Mouse (Mus musculus) heart, embryonic 10.5 days (tissue): ENCODE results near the gene Gnl3l. TPM values are rescaled to one million over a fixed set of nuclear protein-coding genes. Genes with fewer than 3 reads are reported as not detected.

Source experiments
- DNase-seq: peaks from one replicate; pipeline ENCODE4 v3.0.0-alpha.2; 2017; ENCODE audit warnings: low spot score
- H3K27ac ChIP-seq: fragments of 300-500 bp; sonication (generic); 2 replicates; pipeline ENCODE4 v1.5.1; 2016; ENCODE audit warnings: mild to moderate bottlenecking
- H3K27me3 ChIP-seq: fragments of 300-500 bp; sonication (generic); 2 replicates; pipeline ENCODE4 v1.6.1; 2016; ENCODE audit warnings: mild to moderate bottlenecking; ENCODE audit not compliant: poor library complexity, insufficient read depth, severe bottlenecking
- H3K36me3 ChIP-seq: fragments of 300-500 bp; sonication (generic); 2 replicates; pipeline ENCODE4 v1.6.1; 2016; ENCODE audit warnings: mild to moderate bottlenecking, moderate library complexity
- H3K4me1 ChIP-seq: fragments of 300-500 bp; sonication (generic); 2 replicates; pipeline ENCODE4 v1.6.1; 2016; ENCODE audit warnings: mild to moderate bottlenecking
- H3K4me3 ChIP-seq: fragments of 300-500 bp; sonication (generic); 2 replicates; pipeline ENCODE4 v1.5.1; 2016; ENCODE audit warnings: mild to moderate bottlenecking, moderate library complexity
- H3K9me3 ChIP-seq: fragments of 300-500 bp; sonication (generic); 2 replicates; pipeline ENCODE4 v1.6.1; 2016; ENCODE audit warnings: mild to moderate bottlenecking, moderate library complexity
- whole genome bisulfite sequencing: fragments of 180-500 bp; shearing (Covaris S2); methylation state at CpG from one replicate; pipeline ENCODE4 v1.1.7; 2016; 5-methylcytosine and 5-hydroxymethylcytosine counted together
- polyA plus RNA-seq: library from polyadenylated mRNA; unstranded; fragments of >200 nt; fragmentation: Nextera tagmentation; extraction: Ambion mirVana; gene quantifications from 2 replicates; pipeline ENCODE4 v1.2.1, GENCODE M21; 2016

The Gnl3l gene
- polyA plus RNA-seq, 1 experiment from 2014 or later = 29.4 TPM

DNA sequence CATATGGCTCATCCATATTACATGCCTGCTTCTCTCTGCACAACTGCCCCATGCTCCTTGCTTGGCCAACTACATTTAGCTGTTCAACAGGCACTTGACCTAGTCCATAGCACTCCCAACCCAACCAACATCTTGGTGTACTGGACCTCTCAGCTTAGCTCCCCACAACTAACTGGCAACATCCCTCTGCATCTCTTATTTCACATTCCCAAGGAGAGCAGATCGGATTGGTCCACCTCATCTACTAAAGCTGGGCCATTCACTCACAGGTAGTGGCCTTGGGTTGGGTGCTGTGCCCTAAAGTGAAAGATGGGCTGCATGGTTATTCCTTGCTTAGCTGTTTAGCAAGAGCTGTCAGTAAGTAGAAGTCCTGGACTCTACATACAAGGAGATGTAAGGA is 62.4 kb downstream of the Gnl3l start:
- Histone ChIP-seq H3K36me3 (no peaks in the 10 kb centered on the region), H3K9me3 (no peaks in the 10 kb centered on the region), H3K4me1 (no peaks in the 10 kb centered on the region), H3K27me3 (no peaks in the 10 kb centered on the region), H3K27ac (peak overlapping the region; percentile 67; the same call in 1 of the 2 replicates), H3K4me3 (no peak overlapping the region)
- WGBS = 80% methylated on average over 1 of the region's 1 CpGs
- DNase-seq = no peak

Other genes with a start within 250 kb of the Gnl3l start
- gene Maged2, start 203.0 kb downstream of the Gnl3l start, polyA plus RNA-seq = 638 and 695 TPM in 2 replicates
- gene Fgd1, start 28.8 kb upstream of the Gnl3l start, polyA plus RNA-seq = 6.7 and 9.3 TPM in 2 replicates
- 26.8 and 40.7 TPM in 2 replicates for gene Tsr2, start 79.2 kb upstream of the Gnl3l start, polyA plus RNA-seq
- gene Wnk3, start 180.8 kb upstream of the Gnl3l start, polyA plus RNA-seq = 2.2 and 3.4 TPM in 2 replicates